Mouse (Mus musculus): ENCODE data around the gene Arhgap18. TPM values are rescaled to one million over a fixed set of nuclear protein-coding genes. Genes with fewer than 3 reads are reported as not detected.

The Arhgap18 gene
- total RNA-seq, 2 experiments from 2014 or later = 3.1 to 4.1 TPM

- intact Hi-C loops (cut with DNase I) = loop anchor here (5.0 kb wide), 1 partner anchor 33 kb away; no protein-coding TSS in a partner anchor
- DNase-seq = no peak
- no peak for TF ChIP-seq CTCF (IDR thresholded peaks at IDR 0.05)
- Histone ChIP-seq H3K4me3 (no peak overlapping the region), H3K27ac (no peak overlapping the region)
Measured at GRCm38 (mm10) chr10:26820326-26820725, 67.1 kb downstream of the Arhgap18 start.

GRCm38 (mm10) chr10:26820936-26821335, 67.7 kb downstream of the Arhgap18 start:
- intact Hi-C loops (cut with DNase I) = loop anchor here (5.0 kb wide), 1 partner anchor 34 kb away; no protein-coding TSS in a partner anchor
- no peak overlapping the region for H3K4me3 ChIP-seq
- no peak for TF ChIP-seq CTCF (IDR thresholded peaks at IDR 0.05)
- DNase-seq = no peak
- H3K27ac ChIP-seq = no peak overlapping the region

- DNase-seq = no peak
- no peak for TF ChIP-seq CTCF (IDR thresholded peaks at IDR 0.05)
- Histone ChIP-seq H3K27ac (no peak overlapping the region), H3K4me3 (no peak overlapping the region)
- intact Hi-C loops (cut with DNase I) = loop anchor here (5.0 kb wide), 1 partner anchor 37 kb away; no protein-coding TSS in a partner anchor
Measured at GRCm38 (mm10) chr10:26823997-26824396, 70.8 kb downstream of the Arhgap18 start.

- H3K4me3 ChIP-seq = no peak overlapping the region
- no peak for DNase-seq
- intact Hi-C loops (cut with DNase I) = no loop called here
- TF ChIP-seq CTCF (IDR thresholded peaks at IDR 0.05) = no peak
- no peak overlapping the region for H3K27ac ChIP-seq
Measured at GRCm38 (mm10) chr10:26825246-26825889, 72.1 kb downstream of the Arhgap18 start.

- DNase-seq = no peak
- Histone ChIP-seq H3K4me3 (no peak overlapping the region), H3K27ac (peak overlapping the region; percentile 28; the same call in 1 of the 2 replicates)
- intact Hi-C loops (cut with DNase I) = no loop called here
- no peak for TF ChIP-seq CTCF (IDR thresholded peaks at IDR 0.05)
Measured at GRCm38 (mm10) chr10:26827315-26827714, 74.1 kb downstream of the Arhgap18 start.

GRCm38 (mm10) chr10:26828412-26829137, 75.4 kb downstream of the Arhgap18 start:
- intact Hi-C loops (cut with DNase I) = no loop called here

GRCm38 (mm10) chr10:26832068-26832467, 78.8 kb downstream of the Arhgap18 start:
- DNase-seq = no peak
- TF ChIP-seq CTCF (IDR thresholded peaks at IDR 0.05) = no peak
- intact Hi-C loops (cut with DNase I) = no loop called here
- H3K27ac ChIP-seq = no peak overlapping the region
- no peak overlapping the region for H3K4me3 ChIP-seq

More at GRCm38 (mm10) chr10:26828412-26829137, 75.4 kb downstream of the Arhgap18 start:
- TF ChIP-seq CTCF (IDR thresholded peaks at IDR 0.05) = no peak
- Histone ChIP-seq H3K4me3 (no peak overlapping the region), H3K27ac (peak overlapping the region; percentile 77)
- DNase-seq = no peak

- Histone ChIP-seq H3K4me3 (no peak overlapping the region), H3K27ac (peak overlapping the region; percentile 13; the same call in 1 of the 2 replicates)
- no peak for DNase-seq
- intact Hi-C loops (cut with DNase I) = no loop called here
- TF ChIP-seq CTCF (IDR thresholded peaks at IDR 0.05) = no peak
Measured at GRCm38 (mm10) chr10:26832669-26833249, 79.5 kb downstream of the Arhgap18 start.

GRCm38 (mm10) chr10:26833393-26833792, 80.2 kb downstream of the Arhgap18 start:
- no peak for DNase-seq
- H3K4me3 ChIP-seq = no peak overlapping the region
- peak overlapping the region; percentile 13; the same call in 1 of the 2 replicates for H3K27ac ChIP-seq
- no peak for TF ChIP-seq CTCF (IDR thresholded peaks at IDR 0.05)
- intact Hi-C loops (cut with DNase I) = no loop called here

- DNase-seq = no peak
- no peak overlapping the region for H3K4me3 ChIP-seq
- intact Hi-C loops (cut with DNase I) = no loop called here
- H3K27ac ChIP-seq = no peak overlapping the region; the same call in 1 of the 2 replicates
- TF ChIP-seq CTCF (IDR thresholded peaks at IDR 0.05) = no peak
Measured at GRCm38 (mm10) chr10:26849311-26849710, 96.1 kb downstream of the Arhgap18 start.

GRCm38 (mm10) chr10:26849854-26850253, 96.6 kb downstream of the Arhgap18 start:
- Histone ChIP-seq H3K4me3 (no peak overlapping the region), H3K27ac (no peak overlapping the region; the same call in 1 of the 2 replicates)
- no peak for TF ChIP-seq CTCF (IDR thresholded peaks at IDR 0.05)
- intact Hi-C loops (cut with DNase I) = no loop called here
- no peak for DNase-seq

GRCm38 (mm10) chr10:26854556-26855100, 101.4 kb downstream of the Arhgap18 start:
- Histone ChIP-seq H3K4me3 (no peak overlapping the region), H3K27ac (no peak overlapping the region)
- no peak for TF ChIP-seq CTCF (IDR thresholded peaks at IDR 0.05)
- intact Hi-C loops (cut with DNase I) = no loop called here
- no peak for DNase-seq

All from gastrocnemius, adult 2 months (tissue).